Mouse (Mus musculus) embryo, embryonic 11 days (tissue): ENCODE data around the gene B4galt3.

Experiments used
- DNase-seq: peaks from one replicate; pipeline ENCODE4 v3.0.0-alpha.2; 2015

The B4galt3 gene

DNA sequence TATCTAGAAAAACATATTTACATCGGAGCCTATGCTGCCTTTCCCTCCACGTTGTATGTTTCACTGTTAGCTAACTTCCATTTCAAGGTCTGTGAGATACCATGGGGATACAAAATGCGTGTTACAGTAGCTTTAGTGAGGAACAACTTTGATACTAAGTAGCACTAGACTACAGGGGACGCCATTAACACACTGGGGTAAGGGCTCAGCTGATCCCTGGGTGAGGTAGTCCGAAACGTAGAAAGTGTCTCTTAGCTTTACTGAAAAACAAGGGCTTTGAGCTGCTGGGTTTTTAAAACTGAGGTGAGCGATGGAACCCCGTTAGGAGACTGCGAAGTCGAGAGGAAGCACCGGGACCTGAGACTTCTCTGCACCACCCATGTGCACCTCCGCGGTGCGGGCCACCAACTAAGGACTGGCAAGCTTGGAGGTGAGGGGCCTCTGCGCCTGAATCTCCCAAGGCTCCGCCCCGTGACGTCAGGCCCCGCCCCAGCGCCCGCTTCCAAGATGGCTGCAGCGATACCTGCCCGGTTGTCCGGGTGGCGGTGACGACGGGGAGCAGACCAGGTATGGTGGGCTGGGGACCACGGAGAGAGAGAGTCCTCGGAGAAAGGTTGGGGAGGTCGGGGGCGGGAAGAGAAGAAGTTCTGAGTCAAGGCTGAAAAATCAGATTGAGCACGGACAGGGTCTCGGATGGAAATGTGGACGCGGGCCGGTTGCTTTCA, at the start of gene B4galt3:
Gene B4galt3 (plus strand): TSS at position 481 of the 725 bp plus-strand sequence.
- peak; percentile 95 for DNase-seq

GRCm38 (mm10) chr1:171220871-171221270, 49.3 kb upstream of the B4galt3 start:
- peak; percentile 89 for DNase-seq

- peak; percentile 33 for DNase-seq
These were observed 48.6 kb upstream of the B4galt3 start for GRCm38 (mm10) chr1:171221281-171222193.

DNA sequence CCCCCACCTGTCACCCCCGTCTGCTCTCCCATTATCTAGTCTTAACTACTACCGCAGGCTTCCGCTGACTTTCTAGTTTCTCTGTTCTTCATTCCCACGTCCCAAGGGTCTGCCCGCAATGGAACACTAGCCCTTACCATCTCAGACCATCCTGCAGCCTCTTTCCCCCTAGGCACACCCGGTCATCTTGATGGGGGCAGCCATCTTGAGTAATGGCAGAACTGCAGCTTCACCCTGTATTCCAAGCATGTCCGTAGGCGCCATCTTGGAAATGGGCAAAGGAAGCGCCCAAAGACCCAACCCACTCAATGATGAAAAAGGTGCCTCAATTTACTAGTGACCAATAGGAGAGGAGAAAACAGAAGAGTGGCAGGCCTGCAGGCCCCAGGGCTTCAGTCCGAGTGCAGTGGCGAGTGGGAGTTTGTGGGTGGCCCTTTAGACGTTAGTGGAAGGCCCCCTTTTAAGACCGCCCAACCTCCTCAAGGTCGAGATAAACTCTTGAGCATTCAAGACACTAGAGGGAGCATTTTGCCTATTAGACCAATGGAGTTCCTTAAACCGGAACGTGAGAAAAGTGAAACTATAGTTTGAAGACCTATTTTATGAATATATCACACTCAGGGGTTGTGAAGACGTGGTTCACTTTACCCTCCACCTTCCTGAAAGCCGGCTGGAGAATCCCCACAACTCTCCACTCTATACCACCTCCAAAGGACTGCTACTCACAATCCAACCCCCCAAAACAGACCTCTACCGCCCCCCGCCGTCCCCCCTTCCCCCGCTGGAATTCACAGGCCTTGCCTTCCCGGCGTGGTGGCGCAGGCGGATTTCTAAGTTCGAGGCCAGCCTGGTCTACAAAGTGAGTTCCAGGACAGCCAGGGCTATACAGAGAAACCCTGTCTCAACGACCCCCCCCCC, 47.6 kb upstream of the B4galt3 start, which contains the start of gene Tomm40l:
Gene Tomm40l (minus strand): TSS at position 277 of the 918 bp plus-strand sequence.
- DNase-seq = peak; percentile 97

DNA sequence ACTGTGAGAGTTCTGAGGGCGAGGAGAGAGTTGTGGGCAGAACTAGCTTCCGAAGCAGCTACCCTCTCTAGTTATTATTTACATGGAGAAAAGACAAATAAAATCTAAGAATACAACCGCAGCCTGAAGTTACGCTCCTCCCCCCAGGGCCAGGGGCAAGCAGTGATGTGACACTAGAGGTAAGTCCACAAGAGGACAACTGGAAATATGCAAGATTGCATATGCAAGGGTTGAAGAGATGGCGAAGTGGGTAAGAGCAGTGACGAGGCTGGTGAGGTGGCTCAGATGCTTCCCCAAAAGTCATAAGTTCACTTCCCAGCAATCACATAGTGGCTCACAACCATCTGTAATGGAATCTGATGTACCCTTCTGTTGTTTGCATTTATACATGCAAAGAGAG, 47.0 kb upstream of the B4galt3 start:
- no peak for DNase-seq

DNA sequence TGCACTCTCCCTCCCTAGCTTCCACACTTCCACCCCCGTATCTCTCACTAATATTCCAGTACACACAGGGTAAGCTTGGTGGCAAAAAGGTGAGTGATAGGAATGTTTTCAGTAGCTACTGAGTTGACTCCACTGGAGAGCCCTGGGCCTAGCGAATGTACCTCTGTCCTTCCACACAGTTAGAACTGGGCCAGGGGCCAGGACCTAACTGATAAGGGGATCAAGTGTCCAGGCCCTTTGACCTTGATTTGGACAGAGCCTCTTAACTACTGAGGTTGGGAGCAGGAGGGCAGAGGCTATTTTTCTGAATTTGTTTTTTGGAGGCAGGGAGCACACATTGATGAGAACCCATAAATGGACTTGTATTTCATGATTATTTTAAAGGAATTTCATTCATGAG, 46.3 kb upstream of the B4galt3 start:
- no peak for DNase-seq

- no peak for DNase-seq
These were observed 45.3 kb upstream of the B4galt3 start, which contains the start of gene Apoa2 for GRCm38 (mm10) chr1:171224857-171225256. Gene Apoa2, plus strand, starts transcription at chr1:171225054.

DNA sequence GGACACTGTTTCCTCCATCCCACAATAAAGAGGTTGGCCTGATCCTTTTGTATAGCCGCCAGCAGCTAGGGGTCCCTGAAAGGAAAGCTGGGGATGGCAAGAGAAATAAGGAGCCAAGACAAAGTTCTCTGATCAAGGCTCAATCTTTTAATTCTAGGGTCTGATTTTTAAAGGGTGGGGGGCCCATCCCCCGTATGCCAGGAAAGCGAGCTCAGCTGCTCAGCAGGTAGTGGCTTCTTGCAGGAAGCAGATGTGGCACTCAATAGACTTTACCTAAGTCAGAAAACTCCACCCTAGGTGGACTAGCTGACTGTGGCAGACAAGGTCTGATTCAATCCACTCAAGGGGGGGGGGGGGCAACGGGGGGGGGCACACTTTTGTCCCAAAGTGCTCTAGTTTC, 43.3 kb upstream of the B4galt3 start:
- DNase-seq = no peak

DNA sequence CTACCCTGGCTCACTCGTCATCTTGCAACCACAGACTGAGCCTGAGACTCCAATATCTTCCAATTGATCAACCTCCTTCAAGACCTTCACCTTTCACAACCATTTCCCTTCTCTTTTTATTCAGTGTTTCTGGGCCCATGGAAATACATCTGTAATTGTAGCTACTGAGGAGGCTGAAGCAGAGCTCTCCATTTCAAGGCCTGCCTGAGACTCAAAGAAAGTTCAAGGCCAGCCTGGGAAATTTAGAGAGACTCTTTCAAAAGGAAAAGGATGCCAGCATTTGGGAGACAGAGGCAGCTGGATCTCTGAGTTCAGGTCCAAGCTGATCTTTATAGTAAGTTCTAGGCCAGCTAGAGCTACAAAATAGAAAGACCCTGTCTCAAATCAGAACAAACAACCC, 42.2 kb upstream of the B4galt3 start:
- DNase-seq = no peak

DNA sequence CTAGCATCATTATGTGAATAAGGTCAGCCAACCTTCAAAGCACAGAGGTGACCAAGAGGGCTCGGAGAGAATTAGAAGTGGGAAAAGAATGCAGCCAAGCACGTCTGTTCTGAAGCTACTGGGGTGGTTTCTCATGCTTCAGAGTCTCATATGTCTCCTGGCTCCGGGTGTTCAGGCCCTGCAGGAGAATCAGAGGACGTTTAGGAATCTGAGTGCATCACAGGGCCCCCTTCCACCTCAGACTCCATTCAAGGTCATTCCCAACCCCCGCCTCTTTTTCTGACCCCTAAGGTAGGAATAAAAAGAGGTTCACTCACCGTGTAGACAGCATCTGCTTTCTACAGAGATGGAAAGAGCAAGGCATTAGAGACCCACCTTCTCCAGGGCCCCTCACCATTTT, 40.4 kb upstream of the B4galt3 start:
- DNase-seq = no peak

DNA sequence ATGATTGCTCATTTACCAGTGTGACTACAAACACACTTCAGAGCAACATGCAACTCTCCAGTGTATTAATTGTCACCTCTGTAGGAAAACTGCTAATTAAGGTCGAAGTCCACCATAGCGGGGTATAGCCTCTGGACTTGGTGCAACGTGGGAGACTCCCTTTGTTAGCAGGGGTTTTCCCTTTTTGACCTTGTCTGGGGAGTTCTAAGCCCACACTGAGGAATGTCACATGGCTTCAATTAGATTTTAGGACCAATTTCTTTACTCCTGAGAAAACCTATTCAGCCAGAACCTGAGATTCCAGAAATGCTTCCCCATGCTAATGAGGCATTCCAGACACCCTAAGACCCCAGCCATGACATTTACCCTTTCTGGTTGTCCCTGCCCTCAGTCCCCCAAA, 39.9 kb upstream of the B4galt3 start:
- DNase-seq = peak; percentile 39

DNA sequence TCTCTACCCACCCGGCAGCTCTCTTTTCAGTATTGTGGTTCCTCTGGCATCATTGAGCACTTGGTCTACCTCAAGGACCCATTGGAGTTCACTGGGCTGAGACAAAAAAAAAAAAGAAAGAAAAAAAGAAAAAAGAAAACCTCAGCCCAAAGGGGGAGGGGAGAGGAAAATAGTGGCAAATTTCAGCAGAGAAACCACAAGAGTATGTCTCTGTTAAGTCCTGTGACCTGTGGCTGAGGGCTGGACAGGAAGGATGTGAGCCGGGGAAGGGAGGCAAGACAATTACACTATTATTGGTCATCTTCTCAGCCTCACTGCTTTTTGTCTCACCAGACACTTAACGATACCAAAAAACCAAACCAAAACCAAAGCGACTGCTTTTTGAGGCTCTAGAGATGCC, 38.3 kb upstream of the B4galt3 start:
- no peak for DNase-seq

- DNase-seq = no peak
These were observed 37.8 kb upstream of the B4galt3 start for GRCm38 (mm10) chr1:171232348-171232747.

GRCm38 (mm10) chr1:171232800-171233730, 37.1 kb upstream of the B4galt3 start:
- DNase-seq = no peak

GRCm38 (mm10) chr1:171234126-171234525, 36.0 kb upstream of the B4galt3 start, which contains the start of gene Fcer1g:
Gene Fcer1g, minus strand, starts transcription at chr1:171234365.
- DNase-seq = no peak

DNA sequence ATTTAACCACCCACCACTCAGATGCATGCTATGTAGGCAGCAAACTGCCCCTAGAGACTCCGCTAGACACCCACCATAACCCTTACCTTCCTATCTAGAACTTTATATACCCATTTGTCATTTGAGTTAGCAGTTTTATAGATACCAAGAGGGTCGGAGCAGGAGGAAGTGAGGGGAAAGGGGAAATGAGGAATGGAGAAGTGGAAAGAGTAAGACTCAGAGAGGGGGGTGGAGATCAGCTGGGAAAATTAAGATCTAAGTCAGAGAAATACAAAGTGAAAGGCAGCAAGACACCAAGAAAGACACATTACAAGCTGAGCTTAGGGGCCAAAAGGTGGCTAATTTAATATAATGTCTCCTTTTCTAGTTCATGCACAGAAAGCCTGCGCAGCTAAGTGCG, 35.6 kb upstream of the B4galt3 start:
- DNase-seq = no peak

DNA sequence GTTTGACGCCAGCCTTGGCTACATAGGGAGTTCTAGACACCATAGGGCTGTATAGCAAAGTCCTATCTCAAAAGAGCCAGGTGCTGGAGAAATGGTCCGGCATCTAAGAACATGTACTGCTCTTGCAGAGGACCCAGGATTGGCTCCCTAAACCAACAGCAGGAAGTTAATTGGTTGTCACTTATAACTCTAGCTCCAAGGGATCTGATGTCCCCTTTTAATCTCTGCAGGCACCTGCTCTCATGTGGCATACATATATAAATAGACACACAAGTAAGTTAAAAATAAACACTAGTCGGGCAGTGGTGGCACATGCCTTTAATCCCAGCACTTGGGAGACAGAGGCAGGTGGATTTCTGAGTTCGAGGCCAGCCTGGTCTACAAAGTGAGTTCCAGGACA, 34.3 kb upstream of the B4galt3 start:
- DNase-seq = no peak

DNA sequence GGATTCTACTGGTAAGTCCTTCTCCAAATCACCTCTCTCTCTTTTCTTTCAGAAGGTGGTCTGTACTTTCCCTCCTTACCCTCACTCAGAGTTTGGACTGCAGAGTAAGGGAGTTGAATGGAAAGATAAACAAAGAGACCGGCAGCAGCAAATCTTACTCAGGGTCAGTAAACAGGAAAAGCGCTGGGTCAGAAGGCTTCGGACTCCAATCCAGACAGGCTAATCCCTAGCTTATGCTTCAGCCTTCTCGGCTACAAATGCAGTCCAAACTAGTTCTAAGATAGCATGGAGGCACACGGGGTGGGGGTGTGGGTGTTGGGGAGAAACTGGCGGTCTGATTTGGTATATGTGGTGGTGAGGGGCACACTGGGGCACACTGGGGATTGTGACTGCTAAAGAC, 32.7 kb upstream of the B4galt3 start:
- no peak for DNase-seq

GRCm38 (mm10) chr1:171238463-171238862, 31.7 kb upstream of the B4galt3 start:
- peak; percentile 67 for DNase-seq

- DNase-seq = no peak
These were observed 30.0 kb upstream of the B4galt3 start for GRCm38 (mm10) chr1:171239992-171240744.

GRCm38 (mm10) chr1:171240911-171241310, 29.2 kb upstream of the B4galt3 start:
- no peak for DNase-seq
